Mouse (Mus musculus) CH12.LX (cell line): ENCODE measurements at regions not wholly inside any gene's neighbourhood (a gene's known extent, or its start where the extent isn't known, plus 50 kb on each side); places are given as distances from the start of the nearest gene placed in this dataset.

Experiments used
- DNase-seq: peaks from one replicate; pipeline ENCODE4 v3.0.0-alpha.2; 2013; ENCODE audit errors: extremely low read depth
- H3K27ac ChIP-seq: 2 replicates; pipeline ENCODE4 v1.5.1; 2012; ENCODE audit warnings: low read depth, mild to moderate bottlenecking, control low read depth, moderate library complexity; ENCODE audit not compliant: insufficient read depth
- H3K27me3 ChIP-seq: replicated peaks from 2 replicates; pipeline ENCODE3; 2012; ENCODE audit warnings: inconsistent platforms
- H3K36me3 ChIP-seq, 2 experiments: replicated peaks in 1 of 2; 2 replicates each; pipeline versions ENCODE3 to v1.6.1; 2012; ENCODE audit warnings: inconsistent platforms in 1 of 2, low read length in 1 of 2, mild to moderate bottlenecking in 1 of 2, mixed read lengths in 1 of 2, moderate library complexity in 1 of 2; ENCODE audit not compliant: control insufficient read depth in 1 of 2, insufficient read depth in 1 of 2
- H3K4me1 ChIP-seq, 2 experiments: 2 replicates each; pipeline ENCODE4 v1.6.1; 2012; ENCODE audit warnings: inconsistent platforms in 1 of 2, moderate library complexity in 1 of 2; ENCODE audit not compliant: insufficient read depth in 2 of 2, control insufficient read depth in 1 of 2
- H3K4me2 ChIP-seq: 2 replicates; pipeline ENCODE4 v1.6.1; 2012; ENCODE audit warnings: low read depth, mild to moderate bottlenecking, control low read depth; ENCODE audit not compliant: poor library complexity, insufficient read depth, severe bottlenecking
- H3K4me3 ChIP-seq, 3 experiments: fragments of 150-350 bp in 1 of 3; sonication (generic) in 1 of 3; replicated peaks in 1 of 3; 2 replicates each; pipeline versions ENCODE3 to v1.5.1; 2011 to 2012; ENCODE audit warnings: low read depth in 2 of 3, low read length in 2 of 3, mild to moderate bottlenecking in 2 of 3, moderate library complexity in 2 of 3, control low read depth in 1 of 3, improper control_type of control experiment in 1 of 3, inconsistent platforms in 1 of 3, mixed read lengths in 1 of 3; ENCODE audit not compliant: poor library complexity in 1 of 3
- H3K79me2 ChIP-seq: replicated peaks from 2 replicates; pipeline ENCODE4 v1.6.1; 2012; ENCODE audit warnings: mild to moderate bottlenecking, moderate library complexity; ENCODE audit not compliant: control insufficient read depth, poor library complexity, insufficient read depth, severe bottlenecking; ENCODE audit errors: extremely low read depth
- H3K9ac ChIP-seq: 2 replicates; pipeline ENCODE4 v1.6.1; 2012; ENCODE audit warnings: low read depth, mild to moderate bottlenecking, control low read depth, moderate library complexity; ENCODE audit not compliant: insufficient read depth
- H3K9me3 ChIP-seq: replicated peaks from 2 replicates; pipeline ENCODE3; 2012; ENCODE audit warnings: low read length, inconsistent platforms, mixed read lengths
- BHLHE40 ChIP-seq: IDR thresholded peaks from 2 replicates; pipeline ENCODE4 v1.6.1; 2011; ENCODE audit warnings: mild to moderate bottlenecking, low read depth, low read length, improper control_type of control experiment
- CHD1 ChIP-seq: IDR thresholded peaks from 2 replicates; pipeline ENCODE4 v1.6.1; 2012; ENCODE audit warnings: low read depth, low read length, improper control_type of control experiment, inconsistent platforms
- CHD2 ChIP-seq: IDR thresholded peaks from 2 replicates; pipeline ENCODE4 v1.6.1; 2011; ENCODE audit warnings: low read length, improper control_type of control experiment
- CTCF ChIP-seq, 2 experiments: IDR thresholded peaks in 1 of 2; conservative IDR thresholded peaks in 1 of 2; 2 replicates each; pipeline ENCODE4 v1.5.1; 2011 to 2012; ENCODE audit warnings: low read depth in 2 of 2, low read length in 2 of 2, improper control_type of control experiment in 1 of 2, inconsistent platforms in 1 of 2, mild to moderate bottlenecking in 1 of 2, moderate library complexity in 1 of 2
- E2F4 ChIP-seq: IDR thresholded peaks from 2 replicates; pipeline ENCODE4 v1.6.1; 2011; ENCODE audit warnings: low read depth, low read length, improper control_type of control experiment; ENCODE audit not compliant: insufficient replicate concordance
- ELF1 ChIP-seq: IDR thresholded peaks from 2 replicates; pipeline ENCODE4 v1.6.1; 2014; ENCODE audit warnings: low read depth, mild to moderate bottlenecking, inconsistent platforms, low read length, improper control_type of control experiment
- EP300 ChIP-seq: IDR thresholded peaks from 2 replicates; pipeline ENCODE4 v1.6.1; 2011; ENCODE audit warnings: low read length, improper control_type of control experiment
- ETS1 ChIP-seq: conservative IDR thresholded peaks from 2 replicates; pipeline ENCODE4 v1.6.1; 2012; ENCODE audit warnings: low read depth, mild to moderate bottlenecking, inconsistent platforms, low read length, improper control_type of control experiment, moderate library complexity
- GABPA ChIP-seq: IDR thresholded peaks from 2 replicates; pipeline ENCODE4 v1.6.1; 2012; ENCODE audit warnings: low read depth, low read length, improper control_type of control experiment, inconsistent platforms; ENCODE audit not compliant: insufficient replicate concordance
- HCFC1 ChIP-seq: IDR thresholded peaks from 2 replicates; pipeline ENCODE4 v1.6.1; 2012; ENCODE audit warnings: low read depth, mild to moderate bottlenecking, inconsistent platforms, low read length, improper control_type of control experiment
- IRF4 ChIP-seq: IDR thresholded peaks from 2 replicates; pipeline ENCODE4 v1.6.1; 2014; ENCODE audit warnings: low read depth, mild to moderate bottlenecking, inconsistent platforms, low read length, improper control_type of control experiment
- JUN ChIP-seq: IDR thresholded peaks from 2 replicates; pipeline ENCODE4 v1.6.1; 2011; ENCODE audit warnings: low read depth, mild to moderate bottlenecking, low read length, improper control_type of control experiment, moderate library complexity; ENCODE audit not compliant: insufficient read depth
- JUND ChIP-seq: conservative IDR thresholded peaks from 2 replicates; pipeline ENCODE4 v1.6.1; 2011; ENCODE audit warnings: low read depth, low read length, improper control_type of control experiment
- KAT2A ChIP-seq: IDR thresholded peaks from 2 replicates; pipeline ENCODE4 v1.6.1; 2012; ENCODE audit warnings: low read length, improper control_type of control experiment, inconsistent platforms; ENCODE audit not compliant: insufficient replicate concordance
- MAFK ChIP-seq: IDR thresholded peaks from 2 replicates; pipeline ENCODE4 v1.6.1; 2011; ENCODE audit warnings: low read length, improper control_type of control experiment; ENCODE audit not compliant: insufficient replicate concordance
- MAX ChIP-seq: IDR thresholded peaks from 2 replicates; pipeline ENCODE4 v1.6.1; 2011; ENCODE audit warnings: low read length, improper control_type of control experiment
- MAZ ChIP-seq: IDR thresholded peaks from 2 replicates; pipeline ENCODE4 v1.6.1; 2012; ENCODE audit warnings: low read depth, mild to moderate bottlenecking, inconsistent platforms, low read length, improper control_type of control experiment, moderate library complexity
- MEF2A ChIP-seq: IDR thresholded peaks from 2 replicates; pipeline ENCODE4 v1.6.1; 2014; ENCODE audit warnings: low read depth, mild to moderate bottlenecking, inconsistent platforms, low read length, improper control_type of control experiment, borderline replicate concordance
- MXI1 ChIP-seq: IDR thresholded peaks from 2 replicates; pipeline ENCODE4 v1.6.1; 2011; ENCODE audit warnings: mild to moderate bottlenecking, low read depth, low read length, improper control_type of control experiment
- MYC ChIP-seq: IDR thresholded peaks from 2 replicates; pipeline ENCODE4 v1.6.1; 2011; ENCODE audit warnings: low read depth, mild to moderate bottlenecking, improper control_type of control experiment, low read length
- NELFE ChIP-seq: IDR thresholded peaks from 2 replicates; pipeline ENCODE4 v1.6.1; 2011; ENCODE audit warnings: low read depth, low read length, improper control_type of control experiment
- NRF1 ChIP-seq: IDR thresholded peaks from 2 replicates; pipeline ENCODE4 v1.6.1; 2014; ENCODE audit warnings: low read depth, mild to moderate bottlenecking, inconsistent platforms, low read length, improper control_type of control experiment, moderate library complexity
- PAX5 ChIP-seq: IDR thresholded peaks from 2 replicates; pipeline ENCODE4 v1.6.1; 2012; ENCODE audit warnings: low read length, inconsistent platforms, mixed read lengths
- POLR2A ChIP-seq: IDR thresholded peaks from 2 replicates; pipeline ENCODE4 v1.6.1; 2011; ENCODE audit warnings: low read depth, mild to moderate bottlenecking, improper control_type of control experiment, low read length
- POLR2AphosphoS2 ChIP-seq: IDR thresholded peaks from 2 replicates; pipeline ENCODE4 v1.6.1; 2011; ENCODE audit warnings: low read depth, low read length, improper control_type of control experiment
- RAD21 ChIP-seq: IDR thresholded peaks from 2 replicates; pipeline ENCODE4 v1.6.1; 2011; ENCODE audit warnings: low read depth, mild to moderate bottlenecking, low read length, improper control_type of control experiment, moderate library complexity
- RCOR1 ChIP-seq: conservative IDR thresholded peaks from 2 replicates; pipeline ENCODE4 v1.6.1; 2012; ENCODE audit warnings: low read depth, mild to moderate bottlenecking, inconsistent platforms, low read length, improper control_type of control experiment
- SIN3A ChIP-seq: IDR thresholded peaks from 2 replicates; pipeline ENCODE4 v1.6.1; 2012; ENCODE audit warnings: low read length, improper control_type of control experiment, inconsistent platforms
- SMC3 ChIP-seq: IDR thresholded peaks from 2 replicates; pipeline ENCODE4 v1.6.1; 2011; ENCODE audit warnings: low read depth, low read length, improper control_type of control experiment
- TBP ChIP-seq: conservative IDR thresholded peaks from 2 replicates; pipeline ENCODE4 v1.6.1; 2011; ENCODE audit warnings: low read depth, low read length, improper control_type of control experiment
- TCF12 ChIP-seq: IDR thresholded peaks from 2 replicates; pipeline ENCODE4 v1.6.1; 2014; ENCODE audit warnings: low read depth, mild to moderate bottlenecking, inconsistent platforms, low read length, improper control_type of control experiment
- UBTF ChIP-seq: IDR thresholded peaks from 2 replicates; pipeline ENCODE4 v1.6.1; 2012; ENCODE audit warnings: low read depth, mild to moderate bottlenecking, inconsistent platforms, low read length, improper control_type of control experiment, moderate library complexity
- USF1 ChIP-seq: IDR thresholded peaks from 2 replicates; pipeline ENCODE4 v1.6.1; 2014; ENCODE audit warnings: low read depth, mild to moderate bottlenecking, inconsistent platforms, low read length, improper control_type of control experiment
- USF2 ChIP-seq: conservative IDR thresholded peaks from 2 replicates; pipeline ENCODE4 v1.6.1; 2011; ENCODE audit warnings: low read depth, low read length, improper control_type of control experiment
- ZC3H11A ChIP-seq: IDR thresholded peaks from 2 replicates; pipeline ENCODE4 v1.6.1; 2012; ENCODE audit warnings: low read depth, mild to moderate bottlenecking, inconsistent platforms, low read length, improper control_type of control experiment
- ZKSCAN1 ChIP-seq: IDR thresholded peaks from 2 replicates; pipeline ENCODE4 v1.6.1; 2012; ENCODE audit warnings: low read depth, inconsistent platforms, low read length, improper control_type of control experiment, borderline replicate concordance
- ZMIZ1 ChIP-seq: IDR thresholded peaks from 2 replicates; pipeline ENCODE4 v1.6.1; 2012; ENCODE audit warnings: low read depth, mild to moderate bottlenecking, inconsistent platforms, low read length, improper control_type of control experiment
- ZNF384 ChIP-seq: IDR thresholded peaks from 2 replicates; pipeline ENCODE4 v1.6.1; 2012; ENCODE audit warnings: low read depth, low read length, improper control_type of control experiment, inconsistent platforms
- dilution Hi-C: fragments of 300-500 bp; cut with MboI; formaldehyde crosslinking; loops from 2 replicates; pipeline ENCODE4 v1.14.3; 2020; ENCODE audit warnings: low sequenced_read_pairs; ENCODE audit not compliant: extremely low pct_unique_long_range_greater_than_20kb, extremely low pct_ligation_motif_present
- in situ Hi-C: fragments of 300-500 bp; cut with MboI; formaldehyde crosslinking; loops from 3 replicates; pipeline ENCODE4 v1.14.3; 2019; ENCODE audit warnings: low sequenced_read_pairs, low pct_ligation_motif_present, low pct_unique_long_range_greater_than_20kb, mixed read lengths

GRCm38 (mm10) chr11:57951541-57952326 is 57.1 kb upstream of the Larp1 start:
- TF ChIP-seq ZMIZ1, result no peak
- TF ChIP-seq MEF2A, result peak; percentile 31; the same call in 1 of the 2 replicates
- TF ChIP-seq SMC3, result peak; percentile 41
- TF ChIP-seq JUN, result 0 out of 2 replicates have a peak, but pooled peaks have one; percentile 17
- no peak for TF ChIP-seq MXI1
- no peak for TF ChIP-seq PAX5
- TF ChIP-seq SIN3A, result peak; percentile 43
- no peak for TF ChIP-seq KAT2A
- no peak for TF ChIP-seq ZNF384
- no peak for TF ChIP-seq HCFC1
- peak; percentile 57 for TF ChIP-seq JUND
- TF ChIP-seq ZC3H11A, result no peak
- 0 out of 2 replicates have a peak, but pooled peaks have one; percentile 50 for TF ChIP-seq EP300
- peak; percentile 80 for TF ChIP-seq ETS1
- no peak for TF ChIP-seq POLR2AphosphoS2
- 0 out of 2 replicates have a peak, but pooled peaks have one; percentile 5 for TF ChIP-seq MAFK
- peak in 1 of 2 experiments; percentile 17; a peak in 1 of 4 replicates for TF ChIP-seq CTCF (conservative IDR thresholded peaks at IDR 0.05 in 1 of 2, IDR thresholded peaks at IDR 0.05 in 1 of 2; ENCODE audit: low read depth in 2 of 2, low read length in 2 of 2)
- TF ChIP-seq NRF1, result no peak
- no peak for TF ChIP-seq USF1
- no peak for TF ChIP-seq UBTF
- no peak for TF ChIP-seq MAZ
- no peak for TF ChIP-seq GABPA
- peak; percentile 13; the same call in 1 of the 2 replicates for TF ChIP-seq CHD2
- TF ChIP-seq TCF12, result peak; percentile 34; the same call in 1 of the 2 replicates
- TF ChIP-seq MAX, result no peak
- no peak for TF ChIP-seq ZKSCAN1
- TF ChIP-seq POLR2A, result no peak; the same call in 1 of the 2 replicates
- TF ChIP-seq IRF4, result peak; percentile 87
- TF ChIP-seq BHLHE40, result peak; percentile 71
- no peak; the same call in none of the 2 replicates for TF ChIP-seq RAD21
- no peak for TF ChIP-seq TBP
- TF ChIP-seq ELF1, result peak; percentile 43; the same call in 1 of the 2 replicates
- TF ChIP-seq RCOR1, result no peak
- peak; percentile 60; the same call in 1 of the 2 replicates for TF ChIP-seq MYC
- TF ChIP-seq USF2, result no peak
- no peak for TF ChIP-seq NELFE
- no peak for TF ChIP-seq E2F4
- peak; percentile 22; the same call in 1 of the 2 replicates for TF ChIP-seq CHD1
- Histone ChIP-seq H3K27ac (peak overlapping the region; percentile 94), H3K4me1 (peaks cover 18 to 58% of the 10 kb centered on the region in 2 experiments), H3K4me2 (peak overlapping the region; percentile 93), H3K9me3 (no peaks in the 10 kb centered on the region), H3K27me3 (no peaks in the 10 kb centered on the region), H3K4me3 (peak overlapping the region; percentile 2 to 47 (median 23)), H3K79me2 (no peaks in the 10 kb centered on the region), H3K36me3 (no peaks in the 10 kb centered on the region), H3K9ac (peak overlapping the region; percentile 29)
- peak; percentile 78 for DNase-seq
- dilution Hi-C loops (no loop called here), in situ Hi-C loops (loop anchor here (10.0 kb wide), 2 partner anchors 283 to 353 kb away; partner anchors contain the start of gene Zfp692)
